Mouse (Mus musculus): ENCODE measurements around the gene BC034090.
A peak's percentile ranks its signal among the peaks of the same experiment; 100 is the strongest.

- TF ChIP-seq CTCF (conservative IDR thresholded peaks at IDR 0.05; ENCODE audit: insufficient read depth, insufficient read length, low read depth, low read length) = peak; percentile 88
- no peak for TF ChIP-seq POLR2A (IDR thresholded peaks at IDR 0.05; ENCODE audit: low read depth, low read length)
Measured at GRCm38 (mm10) chr1:155281003-155281793, 37.0 kb upstream of the BC034090 start.
